Mouse (Mus musculus): ENCODE results near the gene B3gat2.

DNA sequence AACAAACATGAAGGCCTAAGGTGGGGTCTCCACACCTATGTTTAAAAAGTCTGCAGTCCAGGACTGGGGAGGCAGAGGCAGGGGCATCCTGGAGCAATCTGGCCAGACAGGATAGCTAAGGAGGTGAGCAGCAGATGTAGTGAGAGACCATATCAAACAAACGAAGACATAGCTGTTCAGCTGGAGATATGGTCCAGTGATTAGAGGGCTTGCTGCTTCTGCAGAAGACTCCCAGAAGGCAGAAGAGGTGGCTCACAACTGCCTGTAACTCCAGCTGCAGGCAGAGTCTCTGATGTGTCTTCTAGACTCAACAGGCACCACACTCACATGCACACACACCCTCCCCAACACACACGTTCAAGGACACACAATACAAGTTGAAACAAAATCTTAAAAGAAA is 40.5 kb upstream of the B3gat2 start:
- TF ChIP-seq POLR2A (IDR thresholded peaks at IDR 0.05; ENCODE audit: low read depth, low read length) (no peak), CTCF (conservative IDR thresholded peaks at IDR 0.05; ENCODE audit: insufficient read depth, insufficient read length, low read depth, low read length) (no peak)

Measured in kidney, adult 2 months (tissue).